Mouse (Mus musculus) MEL (cell line): Measurements from ENCODE around the gene Sim2. TPM values are rescaled to one million over a fixed set of nuclear protein-coding genes. Genes with fewer than 3 reads are reported as not detected.

Source experiments
- DNase-seq: peaks from one replicate; pipeline ENCODE4 v3.0.0; 2011; ENCODE audit warnings: low read depth, low spot score
- H3K27ac ChIP-seq: 2 replicates; pipeline ENCODE4 v1.5.1; 2012; ENCODE audit warnings: low read depth, mild to moderate bottlenecking, control low read depth, low read length, moderate library complexity; ENCODE audit not compliant: control insufficient read depth
- H3K27me3 ChIP-seq, 2 experiments: fragments of 150-350 bp in 1 of 2; sonication (generic) in 1 of 2; 2 replicates each; pipeline ENCODE4 v1.6.1; 2012; ENCODE audit warnings: low read length in 2 of 2, mild to moderate bottlenecking in 2 of 2, improper control_type of control experiment in 1 of 2, moderate library complexity in 1 of 2; ENCODE audit not compliant: insufficient read depth in 2 of 2, control insufficient read depth in 1 of 2
- H3K36me3 ChIP-seq, 2 experiments: 2 replicates each; pipeline ENCODE4 v1.6.1; 2012 to 2014; ENCODE audit warnings: low read length in 2 of 2, improper control_type of control experiment in 1 of 2, inconsistent platforms in 1 of 2, mild to moderate bottlenecking in 1 of 2; ENCODE audit not compliant: insufficient read depth in 2 of 2, control insufficient read depth in 1 of 2
- H3K4me1 ChIP-seq, 2 experiments: fragments of 150-350 bp in 1 of 2; sonication (generic) in 1 of 2; 2 replicates each; pipeline ENCODE4 v1.6.1; 2012; ENCODE audit warnings: low read length in 2 of 2, improper control_type of control experiment in 1 of 2, mild to moderate bottlenecking in 1 of 2; ENCODE audit not compliant: insufficient read depth in 2 of 2, control insufficient read depth in 1 of 2
- H3K4me3 ChIP-seq, 2 experiments: fragments of 150-350 bp in 1 of 2; sonication (generic) in 1 of 2; 2 replicates each; pipeline ENCODE4 v1.5.1; 2012; ENCODE audit warnings: low read depth in 2 of 2, low read length in 2 of 2, mild to moderate bottlenecking in 2 of 2, moderate library complexity in 2 of 2, control low read depth in 1 of 2, improper control_type of control experiment in 1 of 2; ENCODE audit not compliant: control insufficient read depth in 1 of 2, insufficient read depth in 1 of 2
- H3K79me2 ChIP-seq: 2 replicates; pipeline ENCODE4 v1.6.1; 2012; ENCODE audit warnings: mild to moderate bottlenecking, low read length, moderate library complexity; ENCODE audit not compliant: control insufficient read depth, poor library complexity, insufficient read depth
- H3K9ac ChIP-seq: 2 replicates; pipeline ENCODE4 v1.6.1; 2012; ENCODE audit warnings: low read depth, mild to moderate bottlenecking, control low read depth, low read length, moderate library complexity; ENCODE audit not compliant: control insufficient read depth, poor library complexity, severe bottlenecking
- H3K9me3 ChIP-seq: fragments of 150-350 bp; sonication (generic); replicated peaks from 2 replicates; pipeline ENCODE4 v1.6.1; 2012; ENCODE audit warnings: mild to moderate bottlenecking, low read length, improper control_type of control experiment, moderate library complexity; ENCODE audit not compliant: insufficient read depth
- CHD1 ChIP-seq: IDR thresholded peaks from 2 replicates; pipeline ENCODE4 v1.6.1; 2012; ENCODE audit warnings: low read depth, mild to moderate bottlenecking, inconsistent platforms, low read length, improper control_type of control experiment
- CHD2 ChIP-seq: IDR thresholded peaks from 2 replicates; pipeline ENCODE4 v1.6.1; 2011; ENCODE audit warnings: low read length, improper control_type of control experiment
- CTCF ChIP-seq, 3 experiments: IDR thresholded peaks in 2 of 3; conservative IDR thresholded peaks in 1 of 3; 2 replicates each; pipeline ENCODE4 v1.5.1; 2011 to 2012; ENCODE audit warnings: low read length in 3 of 3, low read depth in 2 of 3, mild to moderate bottlenecking in 2 of 3, improper control_type of control experiment in 1 of 3, inconsistent platforms in 1 of 3, mixed read lengths in 1 of 3, moderate library complexity in 1 of 3; ENCODE audit not compliant: control insufficient read depth in 1 of 3, insufficient read depth in 1 of 3, poor library complexity in 1 of 3, severe bottlenecking in 1 of 3
- E2F4 ChIP-seq: IDR thresholded peaks from 2 replicates; pipeline ENCODE4 v1.6.1; 2011; ENCODE audit warnings: low read depth, low read length, improper control_type of control experiment, borderline replicate concordance
- EP300 ChIP-seq, 2 experiments: IDR thresholded peaks; 2 replicates each; pipeline ENCODE4 v1.6.1; 2011; ENCODE audit warnings: improper control_type of control experiment in 2 of 2, low read length in 2 of 2, low read depth in 1 of 2, mild to moderate bottlenecking in 1 of 2
- GATA1 ChIP-seq: IDR thresholded peaks from 2 replicates; pipeline ENCODE4 v1.6.1; 2011; ENCODE audit warnings: low read depth, low read length, improper control_type of control experiment
- HCFC1 ChIP-seq: IDR thresholded peaks from 2 replicates; pipeline ENCODE4 v1.6.1; 2012; ENCODE audit warnings: low read depth, mild to moderate bottlenecking, inconsistent platforms, low read length, improper control_type of control experiment, moderate library complexity
- KAT2A ChIP-seq: conservative IDR thresholded peaks from 2 replicates; pipeline ENCODE4 v1.6.1; 2012; ENCODE audit warnings: low read depth, low read length, improper control_type of control experiment, inconsistent platforms
- MAFK ChIP-seq: IDR thresholded peaks from 2 replicates; pipeline ENCODE4 v1.6.1; 2011; ENCODE audit warnings: low read depth, mild to moderate bottlenecking, low read length, improper control_type of control experiment, borderline replicate concordance
- MAZ ChIP-seq: IDR thresholded peaks from 2 replicates; pipeline ENCODE4 v1.6.1; 2012; ENCODE audit warnings: low read depth, mild to moderate bottlenecking, inconsistent platforms, low read length, improper control_type of control experiment
- NELFE ChIP-seq: IDR thresholded peaks from 2 replicates; pipeline ENCODE4 v1.6.1; 2011; ENCODE audit warnings: low read depth, low read length, improper control_type of control experiment
- NRF1 ChIP-seq: IDR thresholded peaks from 2 replicates; pipeline ENCODE4 v1.6.1; 2014; ENCODE audit warnings: low read depth, mild to moderate bottlenecking, inconsistent platforms, low read length, improper control_type of control experiment, moderate library complexity; ENCODE audit not compliant: poor library complexity, insufficient read depth, severe bottlenecking
- POLR2A ChIP-seq, 2 experiments: IDR thresholded peaks; 2 replicates each; pipeline ENCODE4 v1.6.1; 2011 to 2012; ENCODE audit warnings: low read length in 2 of 2, mild to moderate bottlenecking in 2 of 2, control low read depth in 1 of 2, improper control_type of control experiment in 1 of 2, low read depth in 1 of 2, moderate library complexity in 1 of 2; ENCODE audit not compliant: control insufficient read depth in 1 of 2, insufficient read depth in 1 of 2, poor library complexity in 1 of 2
- RAD21 ChIP-seq: IDR thresholded peaks from 2 replicates; pipeline ENCODE4 v1.6.1; 2011; ENCODE audit warnings: mild to moderate bottlenecking, low read depth, low read length, improper control_type of control experiment
- SIN3A ChIP-seq: IDR thresholded peaks from 2 replicates; pipeline ENCODE4 v1.6.1; 2012; ENCODE audit warnings: low read length, improper control_type of control experiment, inconsistent platforms
- TBP ChIP-seq: IDR thresholded peaks from 2 replicates; pipeline ENCODE4 v1.8.0; 2011; ENCODE audit warnings: low read depth, low read length, improper control_type of control experiment
- TCF12 ChIP-seq: IDR thresholded peaks from 2 replicates; pipeline ENCODE4 v1.6.1; 2014; ENCODE audit warnings: low read depth, mild to moderate bottlenecking, inconsistent platforms, low read length, improper control_type of control experiment, moderate library complexity
- UBTF ChIP-seq: IDR thresholded peaks from 2 replicates; pipeline ENCODE4 v1.6.1; 2012; ENCODE audit warnings: low read depth, mild to moderate bottlenecking, inconsistent platforms, low read length, improper control_type of control experiment, moderate library complexity, borderline replicate concordance; ENCODE audit not compliant: insufficient read depth
- ZNF384 ChIP-seq: IDR thresholded peaks from 2 replicates; pipeline ENCODE4 v1.6.1; 2012; ENCODE audit warnings: low read depth, mild to moderate bottlenecking, inconsistent platforms, low read length, improper control_type of control experiment
- polyA plus RNA-seq, 2 experiments: library from polyadenylated mRNA; stranded (reverse) in 1 of 2; unstranded in 1 of 2; fragments of >175 nt in 1 of 2; fragments of >200 nt in 1 of 2; gene quantifications; 2 replicates each; pipeline versions ENCODE4 v1.2.1 to v1.2.4; 2012; ENCODE audit warnings: low replicate concordance in 2 of 2, low read depth in 1 of 2; ENCODE audit not compliant: insufficient read length in 2 of 2, insufficient read depth in 1 of 2, missing spikeins in 1 of 2
- total RNA-seq: library from RNA; depleted of rRNA; stranded (reverse); fragments of 300-350 nt; gene quantifications from 2 replicates; pipeline ENCODE4 v1.2.3, GENCODE M21; 2012

Gene Sim2
- total and polyA plus RNA-seq, 3 experiments, result not detected

GRCm38 (mm10) chr16:94143325-94143724 is 58.6 kb downstream of the Sim2 start:
- no peaks in the 10 kb centered on the region for H3K27me3 ChIP-seq
- H3K27ac ChIP-seq, result no peak overlapping the region
- no peak overlapping the region for H3K9ac ChIP-seq
- no peak overlapping the region for H3K4me3 ChIP-seq
- no peaks in the 10 kb centered on the region for H3K9me3 ChIP-seq
- H3K4me1 ChIP-seq, result no peaks in the 10 kb centered on the region
- no peaks in the 10 kb centered on the region for H3K79me2 ChIP-seq
- DNase-seq, result no peak
- no peak for TF ChIP-seq HCFC1
- no peak for TF ChIP-seq MAFK
- TF ChIP-seq CHD1, result no peak
- no peak for TF ChIP-seq EP300 (IDR thresholded peaks at IDR 0.05; ENCODE audit: low read depth in 1 of 2, low read length in 2 of 2)
- no peak for TF ChIP-seq TCF12
- TF ChIP-seq TBP, result no peak
- no peak for TF ChIP-seq ZNF384
- TF ChIP-seq KAT2A, result no peak
- TF ChIP-seq SIN3A, result no peak
- no peak for TF ChIP-seq CTCF (IDR thresholded peaks at IDR 0.05 in 2 of 3, conservative IDR thresholded peaks at IDR 0.05 in 1 of 3; ENCODE audit: control insufficient read depth in 1 of 3, insufficient read depth in 1 of 3, low read depth in 2 of 3, low read length in 3 of 3, poor library complexity in 1 of 3, severe bottlenecking in 1 of 3)
- no peak for TF ChIP-seq UBTF
- TF ChIP-seq CHD2, result no peak
- no peak for TF ChIP-seq GATA1
- no peaks in the 10 kb centered on the region for H3K36me3 ChIP-seq

GRCm38 (mm10) chr16:94148139-94148538 is 63.4 kb downstream of the Sim2 start:
- no peak for DNase-seq
- TF ChIP-seq RAD21 (no peak), MAZ (no peak), POLR2A (IDR thresholded peaks at IDR 0.05; ENCODE audit: control insufficient read depth in 1 of 2, insufficient read depth in 1 of 2, low read depth in 1 of 2, low read length in 2 of 2, poor library complexity in 1 of 2) (no peak), NRF1 (no peak), E2F4 (no peak), NELFE (no peak)
- TF ChIP-seq, all 39 proteins: peak for 0
- Histone ChIP-seq H3K9ac (no peak overlapping the region), H3K36me3 (peaks cover 0 to 5% of the 10 kb centered on the region in 2 experiments; a peak in 2 of 4 replicates), H3K79me2 (no peaks in the 10 kb centered on the region), H3K9me3 (no peaks in the 10 kb centered on the region), H3K4me3 (no peak overlapping the region), H3K27me3 (no peaks in the 10 kb centered on the region), H3K4me1 (peaks cover 4 to 16% of the 10 kb centered on the region in 2 experiments), H3K27ac (no peak overlapping the region)
